Mouse (Mus musculus): ENCODE measurements around the gene Rdx.
"Not testable (repeated sequence)": the region's sequence is repeated elsewhere in the genome, so short reads cannot be mapped to it uniquely, and the experiment has no call there.

Gene Rdx

GRCm38 (mm10) chr9:52055313-52055712, 8.3 kb downstream of the Rdx start:
- DNase-seq, result no peak

GRCm38 (mm10) chr9:52059788-52060187, 12.8 kb downstream of the Rdx start:
- no peak for DNase-seq

GRCm38 (mm10) chr9:52070052-52070451, 23.1 kb downstream of the Rdx start:
- DNase-seq, result no peak

GRCm38 (mm10) chr9:52071352-52071751, 24.4 kb downstream of the Rdx start:
- not testable (repeated sequence) for DNase-seq

- DNase-seq, result no peak
Measured at GRCm38 (mm10) chr9:52072202-52072601, 25.2 kb downstream of the Rdx start.

- DNase-seq, result no peak
Measured at GRCm38 (mm10) chr9:52076089-52076488, 29.1 kb downstream of the Rdx start.

GRCm38 (mm10) chr9:52077692-52078091, 30.7 kb downstream of the Rdx start:
- DNase-seq, result no peak

GRCm38 (mm10) chr9:52081979-52082378, 35.0 kb downstream of the Rdx start:
- DNase-seq, result no peak

- no peak for DNase-seq
Measured at GRCm38 (mm10) chr9:52082414-52082813, 35.4 kb downstream of the Rdx start.

GRCm38 (mm10) chr9:52091752-52092151, 44.8 kb downstream of the Rdx start:
- no peak for DNase-seq

GRCm38 (mm10) chr9:52092311-52092710, 45.3 kb downstream of the Rdx start:
- no peak for DNase-seq

- DNase-seq, result no peak
Measured at GRCm38 (mm10) chr9:52093108-52093507, 46.1 kb downstream of the Rdx start.

- no peak for DNase-seq
Measured at GRCm38 (mm10) chr9:52094016-52094415, 47.0 kb downstream of the Rdx start.

GRCm38 (mm10) chr9:52094471-52094980, 47.6 kb downstream of the Rdx start:
- no peak for DNase-seq

GRCm38 (mm10) chr9:52095666-52096065, 48.7 kb downstream of the Rdx start:
- no peak for DNase-seq

- DNase-seq, result no peak
Measured at GRCm38 (mm10) chr9:52097386-52097785, 50.4 kb downstream of the Rdx start.

- peak; percentile 89 for DNase-seq
Measured at GRCm38 (mm10) chr9:52098600-52098999, 51.6 kb downstream of the Rdx start.

GRCm38 (mm10) chr9:52100426-52100825, 53.5 kb downstream of the Rdx start:
- no peak for DNase-seq

- DNase-seq, result no peak
Measured at GRCm38 (mm10) chr9:52102060-52102844, 55.3 kb downstream of the Rdx start.

- no peak for DNase-seq
Measured at GRCm38 (mm10) chr9:52103448-52104224, 56.7 kb downstream of the Rdx start.

- no peak for DNase-seq
Measured at GRCm38 (mm10) chr9:52104225-52104615, 57.2 kb downstream of the Rdx start.

GRCm38 (mm10) chr9:52105423-52105822, 58.5 kb downstream of the Rdx start:
- DNase-seq, result peak; percentile 51

GRCm38 (mm10) chr9:52107161-52107560, 60.2 kb downstream of the Rdx start:
- no peak for DNase-seq

GRCm38 (mm10) chr9:52110738-52111137, 63.8 kb downstream of the Rdx start:
- no peak for DNase-seq

Measured in lung, postnatal 36 days (tissue).